Mouse (Mus musculus) heart, postnatal 0 days (tissue): ENCODE data around the gene Fstl1. TPM values are rescaled to one million over a fixed set of nuclear protein-coding genes. Genes with fewer than 3 reads are reported as not detected.

Experiments used
- ATAC-seq: fragments of 200-750 bp; cut with Nextera tagmentation; 2 replicates; pipeline ENCODE4 v1.8.0; 2017; ENCODE audit warnings: low read depth, moderate number of reproducible peaks, moderate library complexity; ENCODE audit not compliant: insufficient read depth
- DNase-seq: peaks from one replicate; pipeline ENCODE4 v3.0.0-alpha.2; 2016; ENCODE audit warnings: low spot score
- H3K27ac ChIP-seq: fragments of 300-500 bp; sonication (generic); 2 replicates; pipeline ENCODE4 v1.5.1; 2014; ENCODE audit warnings: low read depth, mild to moderate bottlenecking
- H3K27me3 ChIP-seq: fragments of 300-500 bp; sonication (generic); 2 replicates; pipeline ENCODE4 v1.6.1; 2014; ENCODE audit warnings: low read length, mixed read lengths; ENCODE audit not compliant: control insufficient read depth, insufficient read depth
- H3K36me3 ChIP-seq: fragments of 300-500 bp; sonication (generic); replicated peaks from 2 replicates; pipeline ENCODE4 v1.6.1; 2014; ENCODE audit warnings: low read length, mixed read lengths; ENCODE audit not compliant: control insufficient read depth, insufficient read depth
- H3K4me1 ChIP-seq: fragments of 300-500 bp; sonication (generic); 2 replicates; pipeline ENCODE4 v1.6.1; 2014; ENCODE audit warnings: antibody characterized with exemption; ENCODE audit not compliant: control insufficient read depth, insufficient read depth
- H3K4me2 ChIP-seq: fragments of 300-500 bp; sonication (generic); 2 replicates; pipeline ENCODE4 v1.6.1; 2014; ENCODE audit warnings: low read depth, mild to moderate bottlenecking, low read length, moderate library complexity
- H3K4me3 ChIP-seq: fragments of 300-500 bp; sonication (generic); 2 replicates; pipeline ENCODE4 v1.5.1; 2014; ENCODE audit warnings: low read depth, low read length
- H3K9ac ChIP-seq: fragments of 300-500 bp; sonication (generic); replicated peaks from 2 replicates; pipeline ENCODE4 v1.6.1; 2014; ENCODE audit warnings: low read depth, low read length, mixed read lengths
- H3K9me3 ChIP-seq: fragments of 300-500 bp; sonication (generic); replicated peaks from 2 replicates; pipeline ENCODE4 v1.6.1; 2016; ENCODE audit warnings: low read length; ENCODE audit not compliant: control insufficient read depth
- CTCF ChIP-seq: IDR thresholded peaks from 2 replicates; pipeline ENCODE4 v1.5.1; 2016; ENCODE audit warnings: antibody characterized with exemption, control low read depth, low read depth
- EP300 ChIP-seq: IDR thresholded peaks from 2 replicates; pipeline ENCODE4 v1.6.1; 2016; ENCODE audit warnings: antibody characterized with exemption, low read depth
- WGBS: fragments of 180-500 bp; shearing (Covaris S2); extraction: QIAGEN DNeasy Blood & Tissue Kit; methylation state at CpG from one replicate; pipeline ENCODE4 v1.1.7; 2014; 5-methylcytosine and 5-hydroxymethylcytosine counted together
- polyA plus RNA-seq: library from polyadenylated mRNA; unstranded; fragments of >200 nt; fragmentation: Nextera tagmentation; extraction: Ambion mirVana; gene quantifications from 2 replicates; pipeline ENCODE4 v1.2.1, GENCODE M21; 2015
- total RNA-seq: library from RNA; depleted of rRNA; stranded (reverse); fragments of >200 nt; gene quantifications from 2 replicates; pipeline ENCODE4 v1.2.3, GENCODE M21; 2014; ENCODE audit warnings: low replicate concordance

Gene Fstl1
- total and polyA plus RNA-seq, 2 experiments from 2014 or later, result 272 to 316 TPM

DNA sequence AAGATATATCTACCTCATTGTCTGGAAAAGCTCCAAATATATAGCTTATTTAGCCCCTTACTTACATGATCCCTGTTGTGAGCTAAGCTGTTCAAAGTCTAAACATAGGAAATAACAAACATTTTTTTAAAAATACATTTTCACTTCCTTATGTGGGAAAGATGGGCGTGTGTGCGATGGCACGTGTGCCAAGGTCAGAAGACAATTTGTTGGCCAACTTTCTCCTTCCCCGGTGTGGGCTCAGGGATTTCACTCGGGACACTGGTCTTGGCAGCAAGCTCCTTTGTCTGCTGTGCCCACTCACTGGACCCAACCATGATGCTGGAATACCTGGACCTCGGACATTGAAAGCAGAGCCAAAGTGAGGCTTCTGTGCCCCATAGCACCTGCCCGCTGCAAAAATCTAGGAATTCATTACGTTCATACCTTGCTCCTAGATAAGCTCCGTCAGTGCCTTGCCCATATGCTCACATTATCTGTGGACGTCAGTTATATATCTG, 19.0 kb downstream of the Fstl1 start:
- TF ChIP-seq EP300 (no peak), CTCF (no peak)
- H3K4me2 ChIP-seq, result no peak overlapping the region
- H3K9me3 ChIP-seq, result no peaks in the 10 kb centered on the region
- DNase-seq (no peak), ATAC-seq (no peak)
- WGBS, result 67% methylated on average over 10 of the region's 10 CpGs
- H3K27me3 ChIP-seq, result no peaks in the 10 kb centered on the region
- no peak overlapping the region for H3K4me3 ChIP-seq
- H3K4me1 ChIP-seq, result peaks cover 29% of the 10 kb centered on the region
- no peak overlapping the region for H3K9ac ChIP-seq
- no peak overlapping the region for H3K27ac ChIP-seq
- H3K36me3 ChIP-seq, result peaks cover 12% of the 10 kb centered on the region; the same call in 1 of the 2 replicates

DNA sequence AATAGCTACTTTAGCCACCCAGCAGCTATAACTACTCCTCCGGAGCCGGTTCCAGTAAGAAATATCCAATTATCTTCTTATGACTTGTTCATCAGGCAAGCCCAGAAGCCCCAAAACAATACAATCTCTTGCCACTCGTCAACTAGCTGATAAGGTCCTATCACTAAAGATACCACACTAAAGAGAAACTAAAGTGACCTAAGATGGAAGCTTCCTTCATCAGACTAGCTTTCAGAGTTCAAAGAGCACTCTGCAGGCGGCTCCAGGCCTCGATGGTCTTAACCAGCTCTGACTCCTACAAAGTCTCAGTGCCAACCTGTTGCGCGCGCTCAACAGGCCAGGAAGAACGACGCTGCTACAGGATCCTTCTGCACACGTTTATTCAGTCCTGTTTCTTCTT, 19.6 kb downstream of the Fstl1 start:
- Histone ChIP-seq H3K9ac (no peak overlapping the region), H3K27ac (no peak overlapping the region), H3K4me2 (no peak overlapping the region), H3K4me1 (peaks cover 23% of the 10 kb centered on the region), H3K9me3 (no peaks in the 10 kb centered on the region), H3K27me3 (no peaks in the 10 kb centered on the region), H3K36me3 (peaks cover 12% of the 10 kb centered on the region; the same call in 1 of the 2 replicates), H3K4me3 (no peak overlapping the region)
- TF ChIP-seq EP300, result no peak
- TF ChIP-seq CTCF, result no peak
- 40% methylated on average over 11 of the region's 11 CpGs for whole genome bisulfite sequencing
- no peak for ATAC-seq
- no peak for DNase-seq

DNA sequence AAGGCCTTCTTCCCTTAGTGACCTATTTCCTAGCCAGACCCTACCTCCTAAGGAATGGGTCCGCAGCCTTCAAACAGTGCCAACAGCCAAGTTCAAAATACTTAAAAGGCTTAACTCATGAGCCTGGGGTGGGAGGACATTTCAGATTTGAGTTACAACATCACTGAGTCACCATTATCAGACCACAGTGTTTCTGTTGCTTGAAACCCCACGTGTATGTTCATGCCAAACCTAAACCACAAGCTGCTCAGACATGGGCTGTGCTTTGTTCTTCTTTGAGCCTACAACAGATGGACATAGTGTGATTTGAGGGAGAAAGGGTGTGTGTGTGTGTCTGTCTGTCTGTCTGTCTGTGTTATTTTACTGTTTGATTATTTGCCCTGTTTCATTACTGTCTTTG, 24.4 kb downstream of the Fstl1 start:
- Histone ChIP-seq H3K9ac (no peak overlapping the region), H3K27ac (no peak overlapping the region; the same call in 1 of the 2 replicates), H3K4me2 (no peak overlapping the region), H3K4me1 (peaks cover 6% of the 10 kb centered on the region; the same call in 1 of the 2 replicates), H3K9me3 (no peaks in the 10 kb centered on the region), H3K27me3 (no peaks in the 10 kb centered on the region), H3K36me3 (peaks cover 26% of the 10 kb centered on the region), H3K4me3 (no peak overlapping the region)
- no peak for TF ChIP-seq EP300
- TF ChIP-seq CTCF, result no peak
- WGBS, result 78% methylated on average over 2 of the region's 2 CpGs
- DNase-seq (no peak), ATAC-seq (no peak)

DNA sequence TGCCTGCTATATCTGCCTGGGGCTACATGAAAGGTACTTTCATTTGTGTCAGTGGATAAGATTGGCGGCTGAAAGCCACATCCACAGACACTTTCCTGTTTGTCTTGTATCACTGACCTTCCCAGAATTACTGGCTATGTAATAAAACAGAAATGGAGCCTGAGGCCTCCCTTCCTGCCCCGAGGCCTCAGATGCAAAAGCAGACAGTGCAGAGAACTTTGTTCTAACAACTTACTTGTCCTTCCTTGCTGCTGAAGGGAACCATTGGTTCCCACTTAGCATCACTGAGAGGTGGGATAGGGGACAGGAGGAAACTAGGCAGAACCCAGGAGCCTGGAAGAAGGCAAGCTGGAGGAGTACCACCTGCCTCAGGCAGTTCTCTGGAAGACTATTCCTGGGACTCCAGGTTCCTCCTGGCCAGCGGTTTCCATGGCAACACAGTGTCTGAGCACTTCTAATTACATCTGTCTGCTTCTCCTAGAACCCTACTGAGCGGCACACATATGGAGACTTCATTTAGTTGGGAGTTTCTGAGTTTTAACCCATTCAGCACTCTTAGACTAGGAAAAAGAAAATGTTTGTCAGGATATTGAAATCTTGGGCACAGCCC, 26.1 kb downstream of the Fstl1 start:
- Histone ChIP-seq H3K4me1 (peaks cover 10% of the 10 kb centered on the region), H3K9ac (no peak overlapping the region), H3K36me3 (peaks cover 30% of the 10 kb centered on the region), H3K4me2 (no peak overlapping the region), H3K27me3 (no peaks in the 10 kb centered on the region), H3K27ac (no peak overlapping the region), H3K4me3 (no peak overlapping the region), H3K9me3 (no peaks in the 10 kb centered on the region)
- TF ChIP-seq EP300, result no peak
- TF ChIP-seq CTCF, result no peak
- DNase-seq, result no peak
- no peak for ATAC-seq
- 77% methylated on average over 4 of the region's 4 CpGs for WGBS

GRCm38 (mm10) chr16:37803387-37803950, 26.8 kb downstream of the Fstl1 start:
- peaks cover 30% of the 10 kb centered on the region for H3K36me3 ChIP-seq
- no peak overlapping the region for H3K9ac ChIP-seq
- 94% methylated on average over 9 of the region's 9 CpGs for WGBS
- H3K27ac ChIP-seq, result no peak overlapping the region
- TF ChIP-seq EP300 (no peak), CTCF (no peak)
- no peak for DNase-seq
- no peaks in the 10 kb centered on the region for H3K27me3 ChIP-seq
- peaks cover 16% of the 10 kb centered on the region for H3K4me1 ChIP-seq
- no peak overlapping the region for H3K4me3 ChIP-seq
- H3K9me3 ChIP-seq, result no peaks in the 10 kb centered on the region
- no peak overlapping the region for H3K4me2 ChIP-seq
- no peak for ATAC-seq
